Mouse (Mus musculus) forebrain, postnatal 0 days (tissue): ENCODE results near the gene Herc4. TPM values are rescaled to one million over a fixed set of nuclear protein-coding genes. Genes with fewer than 3 reads are reported as not detected.
A peak's percentile ranks its signal among the peaks of the same experiment; 100 is the strongest.

ENCODE experiments used
- ATAC-seq: fragments of 200-750 bp; cut with Nextera tagmentation; 2 replicates; pipeline ENCODE4 v1.8.0; 2017; ENCODE audit warnings: mild to moderate bottlenecking, moderate library complexity
- DNase-seq: peaks from one replicate; pipeline ENCODE4 v3.0.0-alpha.2; 2015
- H3K27ac ChIP-seq: fragments of 300-500 bp; sonication (generic); 2 replicates; pipeline ENCODE4 v1.5.1; 2014; ENCODE audit warnings: low read depth, mild to moderate bottlenecking, antibody characterized with exemption, low read length, moderate library complexity, mixed read lengths
- H3K27me3 ChIP-seq: fragments of 300-500 bp; sonication (generic); 2 replicates; pipeline ENCODE4 v1.6.1; 2014; ENCODE audit warnings: mild to moderate bottlenecking, low read length, mixed read lengths; ENCODE audit not compliant: insufficient read depth
- H3K36me3 ChIP-seq: fragments of 300-500 bp; sonication (generic); 2 replicates; pipeline ENCODE4 v1.6.1; 2014; ENCODE audit warnings: mild to moderate bottlenecking, moderate library complexity; ENCODE audit not compliant: insufficient read depth
- H3K4me1 ChIP-seq: fragments of 300-500 bp; sonication (generic); 2 replicates; pipeline ENCODE4 v1.6.1; 2014; ENCODE audit warnings: antibody characterized with exemption; ENCODE audit not compliant: insufficient read depth
- H3K4me2 ChIP-seq: fragments of 300-500 bp; sonication (generic); 2 replicates; pipeline ENCODE4 v1.6.1; 2014; ENCODE audit warnings: low read depth, mild to moderate bottlenecking, moderate library complexity
- H3K4me3 ChIP-seq: fragments of 300-500 bp; sonication (generic); 2 replicates; pipeline ENCODE4 v1.5.1; 2014; ENCODE audit warnings: low read depth, low read length, mixed read lengths
- H3K9ac ChIP-seq: fragments of 300-500 bp; sonication (generic); 2 replicates; pipeline ENCODE4 v1.6.1; 2014; ENCODE audit warnings: mild to moderate bottlenecking
- H3K9me3 ChIP-seq: fragments of 300-500 bp; sonication (generic); 2 replicates; pipeline ENCODE4 v1.6.1; 2016; ENCODE audit warnings: low read length
- CTCF ChIP-seq: sonication (generic); IDR thresholded peaks from 2 replicates; pipeline ENCODE4 v1.5.1; 2016; ENCODE audit warnings: antibody characterized with exemption, control low read depth, low read depth
- WGBS: fragments of 180-500 bp; shearing (Covaris S2); extraction: QIAGEN DNeasy Blood & Tissue Kit; methylation state at CpG from one replicate; pipeline ENCODE4 v1.1.7; 2014; 5-methylcytosine and 5-hydroxymethylcytosine counted together
- polyA plus RNA-seq: library from polyadenylated mRNA; unstranded; fragments of >200 nt; fragmentation: Nextera tagmentation; extraction: Ambion mirVana; gene quantifications from 2 replicates; pipeline ENCODE4 v1.2.1, GENCODE M21; 2015
- total RNA-seq: library from RNA; depleted of rRNA; stranded (reverse); fragments of >200 nt; gene quantifications from 2 replicates; pipeline ENCODE4 v1.2.3, GENCODE M21; 2014

Gene Herc4
- total and polyA plus RNA-seq, 2 experiments from 2014 or later = 21.3 to 44.4 TPM

DNA sequence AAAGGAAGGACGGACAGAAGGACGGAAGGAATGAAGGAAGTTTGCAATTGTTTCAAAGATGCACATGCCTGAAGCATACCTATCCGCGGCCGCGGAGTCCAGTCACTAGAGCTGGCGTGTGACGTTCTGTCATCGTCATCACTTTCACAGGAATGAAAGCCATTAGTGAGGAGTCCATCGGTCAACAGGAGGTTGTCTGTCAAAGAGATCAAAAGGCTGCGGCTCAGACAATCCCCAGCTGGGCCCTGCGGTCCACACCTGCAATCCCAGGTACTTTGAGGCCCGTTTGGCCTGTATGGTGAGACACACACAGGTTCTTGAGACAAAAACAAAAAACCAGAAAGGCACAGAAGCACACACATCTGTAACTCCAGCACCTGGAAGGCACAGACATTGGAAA lies 93.3 kb downstream of the Herc4 start:
- ATAC-seq (no peak), DNase-seq (no peak)
- H3K4me1 ChIP-seq = peaks cover 18% of the 10 kb centered on the region
- H3K4me2 ChIP-seq = peak overlapping the region; percentile 86
- H3K9ac ChIP-seq = peak overlapping the region; percentile 23; the same call in 1 of the 2 replicates
- peaks cover 19% of the 10 kb centered on the region for H3K36me3 ChIP-seq
- H3K9me3 ChIP-seq = no peaks in the 10 kb centered on the region
- TF ChIP-seq CTCF = no peak
- no peak overlapping the region for H3K27ac ChIP-seq
- 63% methylated on average over 13 of the region's 13 CpGs for WGBS
- H3K4me3 ChIP-seq = peak overlapping the region; percentile 87
- no peaks in the 10 kb centered on the region for H3K27me3 ChIP-seq

DNA sequence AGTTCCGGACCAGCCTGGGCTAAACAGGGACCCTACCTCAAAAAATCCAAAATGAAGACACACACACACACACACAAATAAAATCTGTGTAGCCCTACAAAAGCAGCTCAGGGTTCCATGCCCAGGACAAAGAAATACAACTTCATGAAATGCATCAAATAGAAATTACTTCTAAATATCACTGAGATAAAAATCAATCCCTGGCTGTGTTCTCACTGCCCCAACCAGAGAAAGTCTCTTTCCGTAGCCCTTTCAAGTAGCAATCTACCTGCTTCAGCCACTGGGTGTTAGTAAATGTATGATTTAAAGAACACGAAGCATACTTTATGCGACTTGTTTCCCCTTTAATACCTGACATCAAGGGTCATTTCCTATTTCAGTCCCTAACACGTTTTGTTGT lies 93.7 kb downstream of the Herc4 start:
- Histone ChIP-seq H3K4me3 (peak overlapping the region; percentile 87), H3K9ac (peak overlapping the region; percentile 23; the same call in 1 of the 2 replicates), H3K36me3 (peaks cover 19% of the 10 kb centered on the region), H3K27me3 (no peaks in the 10 kb centered on the region), H3K4me1 (peaks cover 18% of the 10 kb centered on the region), H3K27ac (no peak overlapping the region), H3K4me2 (peak overlapping the region; percentile 86), H3K9me3 (no peaks in the 10 kb centered on the region)
- TF ChIP-seq CTCF = no peak
- ATAC-seq = no peak
- WGBS = 23% methylated on average over 5 of the region's 5 CpGs
- no peak for DNase-seq

DNA sequence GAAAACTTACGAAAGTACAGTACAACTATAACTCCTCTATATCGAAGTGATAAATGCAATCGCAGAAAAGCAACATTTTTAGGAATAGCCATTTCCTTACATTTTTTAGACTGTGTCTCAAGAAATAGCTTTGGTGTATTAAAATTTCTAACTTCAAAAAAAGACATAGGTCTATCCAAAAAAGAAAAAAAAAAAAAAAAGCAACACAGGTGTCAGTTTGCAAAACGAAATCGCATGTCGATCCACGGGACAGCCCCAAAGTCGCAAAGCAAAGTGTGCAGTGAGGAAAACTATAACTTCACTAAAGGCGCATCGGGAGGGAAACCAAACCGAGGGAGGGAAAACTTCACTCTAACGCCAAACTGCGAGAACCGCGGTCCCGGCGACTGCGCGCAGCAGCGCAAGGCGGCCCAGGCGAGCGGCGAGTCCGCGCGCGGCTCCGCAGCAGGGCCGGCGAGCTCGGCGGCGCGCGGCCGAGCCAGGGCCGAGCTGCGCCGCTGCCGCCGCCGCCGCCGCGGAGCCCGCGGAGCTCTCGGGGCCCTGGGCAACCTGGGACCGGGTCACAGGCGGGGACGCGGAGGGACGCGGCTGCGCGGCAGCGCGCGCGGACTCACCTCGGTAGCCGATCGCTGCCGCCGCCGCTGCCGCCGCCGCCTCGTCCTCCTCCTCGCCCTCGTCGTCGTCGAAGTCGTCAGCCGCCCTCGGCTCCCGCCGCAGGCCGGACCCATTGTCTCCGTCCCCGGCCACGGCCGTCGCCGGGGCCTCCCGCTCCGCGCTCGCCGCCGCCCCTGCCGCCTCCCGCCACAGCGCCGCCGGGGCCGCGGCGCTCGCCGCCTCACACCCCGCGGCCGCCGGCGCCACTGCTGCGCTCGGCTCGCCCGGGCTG lies 94.6 kb downstream of the Herc4 start:
- DNase-seq (peak; percentile 56), ATAC-seq (peak; percentile 83)
- WGBS = 1% methylated on average over 97 of the region's 113 CpGs
- H3K9me3 ChIP-seq = no peaks in the 10 kb centered on the region
- H3K27me3 ChIP-seq = no peaks in the 10 kb centered on the region
- peak overlapping the region; percentile 86 for H3K4me2 ChIP-seq
- peaks cover 18% of the 10 kb centered on the region for H3K4me1 ChIP-seq
- peak overlapping the region; percentile 91 for H3K27ac ChIP-seq
- TF ChIP-seq CTCF = no peak
- peak overlapping the region; percentile 87 for H3K4me3 ChIP-seq
- peak overlapping the region; percentile 91 for H3K9ac ChIP-seq
- peaks cover 12% of the 10 kb centered on the region for H3K36me3 ChIP-seq

DNA sequence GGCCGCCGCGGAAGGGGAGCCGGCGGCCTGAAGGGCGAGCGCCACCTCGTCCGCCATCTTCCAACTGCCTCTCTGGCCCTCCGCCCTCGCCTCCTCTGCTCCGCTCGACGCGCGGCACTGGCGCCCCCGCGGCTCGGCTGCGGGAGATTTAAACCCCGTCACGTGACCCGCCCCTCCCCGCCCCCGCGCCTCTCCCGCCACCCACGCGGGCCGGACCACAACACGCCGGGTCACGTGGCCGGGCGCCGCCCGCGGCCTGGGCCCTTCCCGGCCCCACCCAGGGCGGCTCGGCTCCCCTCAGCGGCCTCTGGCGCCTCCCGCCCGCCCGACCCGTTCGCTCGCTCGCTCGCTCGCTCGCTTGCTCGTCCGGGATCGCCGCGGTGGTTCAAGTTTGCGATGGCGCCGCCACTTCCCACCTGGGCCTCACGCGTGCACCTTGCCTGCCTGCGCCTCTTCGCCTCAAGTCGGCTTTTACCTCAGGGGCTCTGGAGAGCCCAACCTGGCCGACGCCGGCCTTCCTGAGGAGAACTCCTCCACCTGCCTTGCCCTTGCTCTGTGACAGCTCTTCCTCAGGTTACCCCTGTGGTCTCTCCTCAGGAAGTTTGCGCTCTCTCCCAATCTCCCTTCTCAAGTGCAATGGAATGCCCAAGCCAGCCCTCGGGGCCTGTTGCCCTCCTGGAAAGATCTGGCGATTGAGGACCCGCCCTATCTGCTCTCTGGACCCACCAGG lies 95.5 kb downstream of the Herc4 start:
- TF ChIP-seq CTCF = peak; percentile 36
- Histone ChIP-seq H3K4me2 (peak overlapping the region; percentile 86), H3K36me3 (peaks cover 5% of the 10 kb centered on the region), H3K9me3 (no peaks in the 10 kb centered on the region), H3K9ac (peak overlapping the region; percentile 91), H3K27me3 (no peaks in the 10 kb centered on the region), H3K4me3 (peak overlapping the region; percentile 87), H3K27ac (peak overlapping the region; percentile 91), H3K4me1 (peaks cover 18% of the 10 kb centered on the region)
- peak; percentile 94 for ATAC-seq
- 1% methylated on average over 63 of the region's 74 CpGs for WGBS
- DNase-seq = peak; percentile 91

DNA sequence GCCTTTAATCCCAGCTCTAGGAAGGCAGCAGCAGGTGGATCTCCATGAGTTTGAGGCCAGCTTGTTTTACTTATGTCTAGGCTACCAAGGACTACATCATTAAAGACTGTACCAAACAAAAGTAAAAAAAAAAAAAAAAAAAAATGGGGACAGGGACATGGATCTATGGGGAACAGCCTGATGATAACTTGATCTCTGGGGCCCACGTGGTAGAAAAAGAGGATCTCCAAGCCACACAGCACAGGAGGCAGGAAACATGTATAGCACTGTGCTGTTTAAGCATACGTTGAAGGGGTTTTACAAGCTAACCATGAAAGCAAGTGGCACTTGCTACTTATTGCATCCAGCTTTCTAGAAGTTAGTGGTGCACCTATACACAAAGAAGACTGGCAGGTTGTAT lies 97.7 kb downstream of the Herc4 start:
- WGBS = 79% methylated on average over 2 of the region's 2 CpGs
- Histone ChIP-seq H3K27ac (no peak overlapping the region), H3K27me3 (no peaks in the 10 kb centered on the region), H3K9me3 (no peaks in the 10 kb centered on the region), H3K9ac (no peak overlapping the region), H3K36me3 (no peaks in the 10 kb centered on the region), H3K4me2 (no peak overlapping the region), H3K4me1 (peaks cover 18% of the 10 kb centered on the region), H3K4me3 (no peak overlapping the region)
- DNase-seq = no peak
- no peak for ATAC-seq
- TF ChIP-seq CTCF = no peak

DNA sequence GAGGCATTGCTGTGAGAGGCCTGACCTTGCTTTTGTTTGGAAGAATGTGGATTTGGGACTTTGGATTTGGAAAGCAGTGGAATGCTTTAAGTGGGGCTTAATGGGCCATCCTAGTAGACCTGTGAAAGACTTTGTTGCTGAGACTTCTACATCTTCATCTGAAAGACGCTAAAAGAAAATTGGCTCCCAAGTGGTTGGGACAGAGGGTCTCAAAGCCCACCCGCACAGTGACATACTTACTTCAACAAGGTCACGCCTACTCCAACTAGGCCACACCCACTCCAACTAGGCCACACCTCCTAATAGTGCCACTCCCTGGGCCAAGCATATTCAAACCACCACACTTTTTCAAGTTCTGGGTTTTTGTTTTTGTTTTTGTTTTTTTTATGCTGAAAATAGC lies 101.1 kb downstream of the Herc4 start:
- ATAC-seq = no peak
- H3K27ac ChIP-seq = no peak overlapping the region
- H3K4me3 ChIP-seq = no peak overlapping the region

DNA sequence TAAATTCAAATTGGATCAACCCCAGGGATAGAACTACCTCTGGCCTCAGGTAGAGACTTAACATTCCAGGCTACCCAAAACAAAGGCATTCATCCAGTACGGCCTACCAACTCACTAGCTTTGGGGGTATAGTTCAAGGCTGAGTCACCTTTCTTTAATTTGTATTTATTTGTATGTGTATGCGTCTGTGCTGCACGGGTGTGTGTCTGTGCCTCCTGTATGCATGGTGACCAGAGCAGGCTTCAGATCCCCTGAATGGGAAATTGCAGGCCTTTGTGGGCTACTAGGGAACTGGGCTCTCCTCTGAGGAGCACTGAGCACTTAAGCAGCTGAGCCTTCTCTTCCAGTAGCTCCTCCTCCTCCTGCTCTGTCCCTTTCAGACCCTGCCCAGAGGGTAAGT lies 104.7 kb downstream of the Herc4 start:
- H3K4me3 ChIP-seq = no peak overlapping the region
- DNase-seq = no peak
- no peak overlapping the region for H3K9ac ChIP-seq
- H3K27ac ChIP-seq = no peak overlapping the region
- 35% methylated on average over 3 of the region's 3 CpGs for WGBS
- TF ChIP-seq CTCF = no peak
- H3K4me2 ChIP-seq = no peak overlapping the region
- peaks cover 4% of the 10 kb centered on the region; the same call in 1 of the 2 replicates for H3K4me1 ChIP-seq
- no peaks in the 10 kb centered on the region for H3K36me3 ChIP-seq
- no peak for ATAC-seq
- H3K9me3 ChIP-seq = no peaks in the 10 kb centered on the region
- H3K27me3 ChIP-seq = no peaks in the 10 kb centered on the region

More for the DNA sequence above, 101.1 kb downstream of the Herc4 start:
- DNase-seq = no peak
- H3K4me2 ChIP-seq = no peak overlapping the region
- TF ChIP-seq CTCF = no peak
- no peaks in the 10 kb centered on the region for H3K4me1 ChIP-seq
- no peaks in the 10 kb centered on the region for H3K27me3 ChIP-seq
- 94% methylated on average over 3 of the region's 3 CpGs for WGBS
- no peaks in the 10 kb centered on the region for H3K36me3 ChIP-seq
- H3K9me3 ChIP-seq = no peaks in the 10 kb centered on the region
- no peak overlapping the region for H3K9ac ChIP-seq
